Mouse (Mus musculus): ENCODE measurements around the gene Srebf2.

Gene Srebf2

GRCm38 (mm10) chr15:82156902-82157301, 9.9 kb downstream of the Srebf2 start:
- no peak for DNase-seq (ENCODE audit: low read depth, low spot score)

GRCm38 (mm10) chr15:82158243-82159035, 11.5 kb downstream of the Srebf2 start:
- no peak for DNase-seq (ENCODE audit: low read depth, low spot score)

GRCm38 (mm10) chr15:82159471-82159870, 12.5 kb downstream of the Srebf2 start:
- DNase-seq (ENCODE audit: low read depth, low spot score): no peak

- DNase-seq (ENCODE audit: low read depth, low spot score): no peak
Observed at GRCm38 (mm10) chr15:82160731-82161640, 14.0 kb downstream of the Srebf2 start.

- DNase-seq (ENCODE audit: low read depth, low spot score): no peak
Observed at GRCm38 (mm10) chr15:82161965-82162600, 15.1 kb downstream of the Srebf2 start.

- no peak for DNase-seq (ENCODE audit: low read depth, low spot score)
Observed at GRCm38 (mm10) chr15:82163356-82164060, 16.5 kb downstream of the Srebf2 start.

- DNase-seq (ENCODE audit: low read depth, low spot score): no peak
Observed at GRCm38 (mm10) chr15:82164061-82164399, 17.0 kb downstream of the Srebf2 start.

- DNase-seq (ENCODE audit: low read depth, low spot score): no peak
Observed at GRCm38 (mm10) chr15:82164496-82164895, 17.5 kb downstream of the Srebf2 start.

GRCm38 (mm10) chr15:82165332-82166239, 18.6 kb downstream of the Srebf2 start:
- DNase-seq (ENCODE audit: low read depth, low spot score): no peak

- no peak for DNase-seq (ENCODE audit: low read depth, low spot score)
Observed at GRCm38 (mm10) chr15:82166240-82167100, 19.5 kb downstream of the Srebf2 start.

GRCm38 (mm10) chr15:82167201-82168168, 20.5 kb downstream of the Srebf2 start:
- no peak for DNase-seq (ENCODE audit: low read depth, low spot score)

- DNase-seq (ENCODE audit: low read depth, low spot score): no peak
Observed at GRCm38 (mm10) chr15:82169671-82170070, 22.7 kb downstream of the Srebf2 start.

- DNase-seq (ENCODE audit: low read depth, low spot score): no peak
Observed at GRCm38 (mm10) chr15:82170437-82171377, 23.7 kb downstream of the Srebf2 start.

- DNase-seq (ENCODE audit: low read depth, low spot score): no peak
Observed at GRCm38 (mm10) chr15:82172648-82173047, 25.7 kb downstream of the Srebf2 start.

- DNase-seq (ENCODE audit: low read depth, low spot score): no peak
Observed at GRCm38 (mm10) chr15:82175091-82175490, 28.1 kb downstream of the Srebf2 start.

- DNase-seq (ENCODE audit: low read depth, low spot score): no peak
Observed at GRCm38 (mm10) chr15:82177743-82178290, 30.8 kb downstream of the Srebf2 start.

GRCm38 (mm10) chr15:82181131-82181530, 34.1 kb downstream of the Srebf2 start:
- DNase-seq (ENCODE audit: low read depth, low spot score): no peak
